Mouse (Mus musculus): ENCODE measurements at regions not wholly inside any gene's neighbourhood (a gene's known extent, or its start where the extent isn't known, plus 50 kb on each side); places are given as distances from the start of the nearest gene placed in this dataset.

- DNase-seq: peak; percentile 80
Observed at GRCm38 (mm10) chr10:45009676-45010075, 57.3 kb upstream of the Prep start.

DNA sequence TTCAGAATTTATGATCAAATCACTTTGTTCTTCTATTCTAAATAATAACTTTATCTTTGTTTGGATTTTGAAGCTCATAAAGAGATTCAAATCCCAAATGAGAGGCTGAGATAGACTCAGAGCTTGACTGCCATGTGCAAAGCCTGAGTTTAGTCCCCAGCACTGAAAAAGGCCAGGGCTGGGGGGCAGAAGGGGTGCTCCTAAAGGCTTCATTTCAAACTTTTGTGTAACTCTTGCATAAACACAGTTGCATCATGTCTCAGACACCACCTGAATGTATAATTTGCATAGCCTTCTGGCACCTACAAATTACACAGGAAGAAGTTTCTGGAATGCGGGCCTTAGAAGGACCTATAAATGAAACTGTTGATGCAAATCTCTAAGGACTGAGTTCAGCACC, 57.8 kb upstream of the Prep start:
- no peak for DNase-seq

DNA sequence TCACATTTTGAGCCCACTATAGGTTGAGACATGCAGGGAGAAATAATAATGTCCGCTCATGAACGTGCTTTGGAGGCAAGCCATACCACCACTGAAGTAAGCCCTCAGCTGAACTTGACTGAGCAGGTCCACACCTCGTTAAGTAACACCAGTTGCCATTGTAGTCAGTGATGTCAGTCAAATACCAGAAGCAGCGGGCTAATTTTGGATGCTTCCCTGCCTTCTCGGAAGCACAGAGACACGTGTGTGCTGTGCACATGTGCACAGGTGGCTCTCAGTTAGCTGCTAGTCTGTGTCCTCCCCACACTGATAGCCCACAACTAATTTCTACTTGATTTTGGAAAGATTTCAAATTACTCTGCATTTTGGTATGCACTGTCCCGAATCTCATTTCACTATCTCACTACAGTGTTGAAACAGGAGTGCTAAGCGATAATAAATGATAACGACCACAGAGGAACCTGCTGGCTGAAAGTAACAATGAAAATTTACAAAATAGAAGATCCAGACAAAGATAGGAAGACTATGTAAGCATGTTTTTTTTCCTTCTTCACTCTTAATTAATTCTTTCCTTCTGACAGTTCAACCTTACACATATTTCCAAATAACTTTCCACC, 62.9 kb upstream of the Prep start:
- no peak for DNase-seq

GRCm38 (mm10) chr10:45003344-45003681, 63.7 kb upstream of the Prep start:
- peak; percentile 81 for DNase-seq

DNA sequence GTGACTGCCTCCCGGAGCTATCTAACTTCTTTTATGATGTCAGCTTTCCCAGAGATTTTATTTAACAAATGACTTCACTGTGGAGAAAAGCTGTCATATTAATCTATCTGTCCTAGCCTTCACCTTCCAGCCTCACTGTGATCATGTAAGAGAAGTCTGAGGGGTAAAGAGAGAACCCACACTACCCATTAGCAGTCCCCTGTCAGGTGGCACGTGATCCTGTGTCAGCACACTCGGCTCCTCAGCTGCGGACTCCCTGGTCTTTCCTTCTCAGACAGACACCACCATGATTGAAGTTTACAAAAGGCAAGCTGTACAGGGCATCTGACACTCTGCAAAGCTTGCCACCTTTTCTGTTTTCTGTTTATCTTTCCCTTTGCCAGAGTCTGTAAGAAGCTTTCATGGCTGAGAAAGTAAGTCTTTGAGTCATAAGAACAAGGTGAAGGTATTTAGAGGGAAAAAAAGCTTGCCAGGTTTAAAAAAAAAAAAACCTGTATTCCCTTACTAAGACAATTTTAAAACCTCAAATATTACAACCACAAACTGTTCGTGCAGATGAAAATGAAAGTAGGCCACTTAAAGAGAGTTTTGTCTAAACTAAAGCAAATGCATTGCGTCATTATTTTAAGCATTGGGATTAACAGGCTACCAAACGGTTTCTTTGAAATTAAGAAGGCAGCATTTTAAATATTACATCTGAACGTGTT, 64.2 kb upstream of the Prep start:
- DNase-seq: no peak

- peak; percentile 85 for DNase-seq
Observed at GRCm38 (mm10) chr10:45000873-45001859, 65.8 kb upstream of the Prep start.

DNA sequence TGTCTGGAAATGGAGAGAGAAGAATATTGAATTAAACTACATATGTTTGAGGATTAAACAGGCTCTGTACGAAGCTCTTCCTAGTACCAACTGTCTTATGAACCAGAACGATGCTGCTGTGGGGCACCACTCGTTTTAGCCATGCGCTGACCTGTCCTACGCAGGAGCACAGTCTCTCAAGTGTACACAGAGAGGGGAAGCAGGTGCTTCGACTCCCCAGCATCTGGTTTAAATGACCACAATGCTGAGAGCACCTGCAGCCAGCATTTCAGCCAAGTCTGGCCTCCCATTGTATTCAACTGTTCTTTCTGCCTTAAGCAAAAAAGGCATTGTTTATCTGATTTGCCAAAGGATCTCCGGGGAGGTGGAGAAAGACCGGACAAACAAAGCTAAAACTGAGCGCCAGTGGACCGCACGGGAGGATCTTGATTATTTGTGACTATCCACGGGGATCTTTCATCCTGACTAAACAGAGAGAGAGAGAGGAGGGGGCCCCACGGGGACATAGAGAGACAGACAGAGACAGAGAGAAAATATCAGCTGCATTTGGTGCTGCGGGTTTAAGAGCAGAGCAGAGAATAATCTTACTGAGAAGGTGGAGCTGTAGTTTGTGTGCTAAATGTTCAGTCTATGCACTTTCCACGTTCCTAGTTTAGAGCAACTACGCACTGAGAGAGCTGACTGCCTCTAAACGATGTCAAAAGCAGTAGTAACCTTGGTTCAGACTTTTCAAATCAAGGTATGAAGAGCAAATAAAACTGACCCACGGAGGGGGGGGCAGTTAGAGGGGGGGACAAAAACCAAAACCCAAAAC, 66.8 kb upstream of the Prep start:
- DNase-seq: peak; percentile 77

GRCm38 (mm10) chr10:44997906-44998289, 69.1 kb upstream of the Prep start:
- no peak for DNase-seq

DNA sequence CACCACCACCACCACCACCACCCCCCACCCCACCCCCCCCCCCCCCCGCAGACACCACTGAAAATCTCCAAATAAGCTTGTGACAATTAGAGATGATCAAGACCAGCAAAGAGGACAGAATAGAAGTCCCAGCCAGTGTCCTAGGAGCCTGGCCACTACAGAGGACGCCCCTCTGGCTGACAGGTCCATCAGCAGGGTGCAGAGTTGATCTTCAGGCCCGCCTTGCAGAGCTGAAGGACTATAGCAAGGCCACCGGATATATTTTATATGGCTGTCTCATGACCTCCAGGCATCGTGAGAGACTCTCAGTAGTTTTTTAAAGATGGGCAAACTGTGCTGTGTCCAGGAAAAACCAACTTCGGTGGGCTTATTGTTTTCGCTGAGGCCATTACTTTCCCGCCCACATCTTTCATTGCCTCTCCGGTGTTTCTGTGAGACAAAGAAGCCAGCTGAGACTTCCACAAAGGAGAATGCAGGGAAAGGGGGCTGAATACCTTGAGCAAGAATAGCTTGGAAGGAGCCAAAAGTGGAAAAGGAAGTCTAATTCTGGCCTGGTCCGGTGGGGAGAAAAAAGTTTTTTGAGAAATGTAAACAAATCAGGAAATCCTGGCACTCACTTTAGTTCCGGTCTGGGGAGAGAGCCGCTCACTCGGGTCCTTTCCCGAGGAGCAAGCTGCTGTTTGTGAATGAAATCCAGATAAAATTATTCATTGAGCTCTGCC, 69.7 kb upstream of the Prep start:
- no peak for DNase-seq

DNA sequence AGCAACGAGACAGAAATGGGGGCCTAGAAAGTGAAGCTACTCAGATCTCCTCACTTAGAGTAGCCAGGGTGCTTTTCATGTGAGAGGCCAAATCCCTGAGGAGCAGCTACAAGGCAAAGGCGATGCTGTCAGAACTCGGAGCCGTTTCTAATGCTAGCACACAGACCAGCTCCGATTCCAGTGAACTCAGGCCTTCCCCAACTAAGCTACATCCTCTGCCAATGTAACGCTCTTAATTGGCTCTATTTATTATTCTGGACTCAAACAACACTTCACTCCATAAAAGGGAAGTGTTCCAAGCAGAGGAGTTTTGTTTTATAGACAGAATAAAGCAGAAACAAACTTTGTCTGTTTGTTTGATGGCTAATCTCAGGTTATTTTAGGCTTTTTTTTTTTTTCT, 71.2 kb upstream of the Prep start:
- no peak for DNase-seq

- DNase-seq: no peak
Observed at GRCm38 (mm10) chr10:44994385-44995281, 72.4 kb upstream of the Prep start.

GRCm38 (mm10) chr10:44993470-44994260, 73.3 kb upstream of the Prep start:
- no peak for DNase-seq

DNA sequence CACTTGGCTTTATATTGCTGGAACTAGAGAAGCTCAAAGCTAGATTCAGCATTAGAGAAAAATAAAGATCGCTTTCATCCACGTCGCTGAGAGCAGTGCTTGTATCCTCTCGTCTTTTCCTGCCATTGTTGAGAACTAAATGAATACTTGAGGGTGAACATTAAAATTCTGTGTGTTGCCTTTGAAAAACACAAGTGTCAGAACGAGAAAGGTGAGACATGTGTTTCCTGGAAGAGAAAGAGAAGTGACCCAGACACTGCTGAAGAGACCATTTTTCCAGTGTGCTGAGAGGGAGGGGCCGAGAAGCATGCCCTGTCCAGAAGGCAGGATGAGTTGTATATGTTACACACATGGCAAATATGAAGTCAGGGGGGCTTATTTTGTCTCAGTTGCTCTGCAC, 77.5 kb upstream of the Prep start:
- DNase-seq: no peak

DNA sequence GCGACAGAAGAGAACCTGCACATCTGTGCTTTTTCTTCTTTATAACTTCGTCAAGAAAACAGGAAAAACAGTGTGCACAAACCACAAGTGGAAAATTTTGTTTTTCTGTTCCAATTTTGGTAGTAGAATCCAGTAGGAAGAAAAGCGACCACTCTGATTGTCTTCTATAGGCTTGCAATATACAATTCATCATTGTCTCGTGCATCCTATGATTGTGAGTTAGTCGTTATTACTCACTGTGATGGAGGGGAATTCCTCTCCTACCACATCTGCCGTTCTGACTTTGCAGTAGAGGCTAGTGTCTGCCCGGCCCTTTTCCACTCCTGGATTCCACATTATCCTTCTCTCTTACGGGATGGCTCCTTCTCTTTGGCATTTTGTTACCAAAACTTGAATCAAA, 78.2 kb upstream of the Prep start:
- DNase-seq: no peak

DNA sequence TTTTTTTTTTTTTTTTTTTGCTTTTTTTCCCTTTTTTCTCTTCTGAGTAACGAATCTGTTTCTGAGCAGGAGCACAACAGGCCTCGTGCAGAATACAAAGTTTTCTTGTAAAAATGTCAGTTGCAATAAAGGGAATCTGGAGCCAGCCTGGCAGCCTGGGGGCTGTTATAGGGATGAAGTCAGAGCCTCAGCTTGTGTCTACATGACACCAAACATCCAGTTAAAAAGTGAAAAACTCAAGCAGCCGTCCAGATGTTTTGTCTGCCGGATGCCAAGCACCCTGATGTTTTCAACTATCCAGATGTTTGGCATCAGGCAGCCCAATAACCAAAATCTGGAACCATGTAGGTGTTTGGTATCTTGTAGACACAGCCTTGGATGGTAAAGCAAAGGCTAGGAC, 79.4 kb upstream of the Prep start:
- DNase-seq: no peak

DNA sequence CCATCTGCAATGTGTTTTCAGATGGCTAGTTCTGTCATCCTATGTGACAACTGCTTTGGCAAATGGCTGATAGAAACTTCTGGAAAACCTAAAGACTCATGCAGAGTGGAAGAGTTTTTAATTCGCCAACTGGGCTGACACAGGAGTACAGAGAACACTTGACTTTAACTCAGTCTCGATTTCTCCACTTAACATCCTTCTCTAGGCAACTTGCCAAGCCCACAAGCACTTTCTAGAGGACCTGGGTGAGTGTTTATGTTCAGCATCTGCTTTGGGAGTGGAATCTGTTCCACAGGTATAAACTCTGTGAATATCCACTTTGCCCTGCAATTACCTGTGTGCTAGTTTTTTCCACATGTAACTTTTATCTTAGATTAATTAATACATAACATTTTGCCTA, 85.1 kb upstream of the Prep start:
- no peak for DNase-seq

- DNase-seq: no peak
Observed at GRCm38 (mm10) chr10:44976815-44977214, 90.2 kb upstream of the Prep start.

GRCm38 (mm10) chr10:44971911-44972310, 95.1 kb upstream of the Prep start:
- no peak for DNase-seq

GRCm38 (mm10) chr10:44959968-44960367, 107.0 kb upstream of the Prep start:
- DNase-seq: no peak

DNA sequence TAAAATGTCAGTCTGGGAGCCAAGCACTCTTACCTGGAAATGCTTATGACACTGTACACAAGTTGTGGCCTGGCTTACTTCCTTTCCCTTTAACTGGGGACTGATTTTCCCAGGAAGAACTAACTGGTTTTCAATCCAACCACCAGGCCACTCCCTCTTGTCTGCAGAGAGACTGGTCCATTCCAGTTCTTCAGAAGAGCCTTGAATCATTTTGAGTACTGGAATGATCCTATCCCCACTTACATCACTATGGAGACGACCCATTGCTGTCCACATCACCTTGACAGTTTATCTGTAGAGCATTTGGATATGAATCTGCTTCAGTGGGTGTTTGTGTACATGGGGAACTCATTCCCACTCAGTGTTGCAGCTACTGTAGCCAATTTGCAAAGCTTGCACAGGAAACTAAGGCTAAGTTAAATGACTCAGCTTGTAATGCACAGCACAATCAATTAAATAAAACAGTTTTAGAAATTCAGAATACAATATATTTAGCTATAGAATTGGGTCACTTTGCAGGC, 121.7 kb upstream of the Prep start:
- no peak for DNase-seq

Measured in retina, postnatal 1 day (tissue).